In genomic region chr16:78707566-78707965, GRCm38 (mm10) we compare ENCODE assay signal across 21 mouse cellular contexts.
DNase-seq lines count a peak whose midpoint lies in the region; ATAC-seq and TF ChIP-seq lines count a peak whose summit lies in the region.
"Had no signal": no experiment of that assay in that cellular context is flagged by ENCODE, and none has a peak within 500 bp of the region (broad histone marks: within the 10 kb centered on the region; RNA-seq: fewer than 3 reads in every experiment).

No protein-coding gene starts in this region.

- ATAC-seq in embryonic facial prominence, embryonic 14.5 days (ENCODE audit: low read depth), result peak; percentile 15; the same call in 1 of the 2 replicates
- peak; percentile 75; the same call in 1 of the 2 replicates for ATAC-seq in limb, embryonic 13.5 days (ENCODE audit: low FRiP score, low read depth)
- peak; percentile 71 for ATAC-seq in limb, embryonic 14.5 days (ENCODE audit: low FRiP score, low read depth)
- ATAC-seq in erythroblast, adult 5-6 weeks (replicated peaks; ENCODE audit: low FRiP score, poor library complexity, severe bottlenecking), result no peak
- ATAC-seq: activated CD4-positive, CD25-positive, alpha-beta regulatory T cell, adult 4 months; CD4-positive, CD25-positive, alpha-beta regulatory T cell, adult 4 months; Patski had no signal

- TF ChIP-seq POLR2A in limb, embryonic 14.5 days (IDR thresholded peaks at IDR 0.05; ENCODE audit: borderline replicate concordance, extremely low read depth, insufficient read depth, insufficient read length), result no peak

- DNase-seq in embryonic facial prominence, embryonic 14.5 days (ENCODE audit: low spot score), result no peak
- no peak for DNase-seq in embryonic facial prominence, embryonic 10.5 days (ENCODE audit: low spot score)
- DNase-seq in limb, embryonic 10.5 days (ENCODE audit: low spot score), result no peak
- DNase-seq in limb, embryonic 14.5 days (ENCODE audit: low spot score), result peak; percentile 45
- DNase-seq: adrenal gland, adult 2 months; adrenal gland, adult 8-10 months; adrenal gland, postnatal 10 days; adrenal gland, postnatal 14 days; adrenal gland, postnatal 25 days; adrenal gland, postnatal 36 days; B cell, adult 2 months; cerebellum, adult 11 months; cerebellum, adult 11-12 months; cerebellum, adult 18-20 months had no signal

- no peaks in the 10 kb centered on the region for H3K4me1 ChIP-seq in embryonic facial prominence, embryonic 14.5 days (ENCODE audit: control insufficient read depth, insufficient read depth, low read length)
- H3K4me1 ChIP-seq in embryonic facial prominence, embryonic 10.5 days, result no peaks in the 10 kb centered on the region
- 0 out of 2 replicates have a peak, but pooled peaks cover 8% of the 10 kb centered on the region for H3K4me1 ChIP-seq in limb, embryonic 13.5 days
- H3K4me1 ChIP-seq in limb, embryonic 10.5 days, result no peaks in the 10 kb centered on the region
- H3K4me1 ChIP-seq in limb, embryonic 14.5 days (ENCODE audit: control insufficient read depth, insufficient read depth, low read length), result no peaks in the 10 kb centered on the region

- H3K4me2 ChIP-seq in embryonic facial prominence, embryonic 14.5 days (ENCODE audit: low read depth, low read length), result no peak overlapping the region
- H3K4me2 ChIP-seq in limb, embryonic 13.5 days (replicated peaks), result no peak overlapping the region
- no peak overlapping the region for H3K4me2 ChIP-seq in limb, embryonic 14.5 days (replicated peaks; ENCODE audit: low read depth, low read length, severe bottlenecking)

- no peak overlapping the region for H3K27ac ChIP-seq in embryonic facial prominence, embryonic 14.5 days (replicated peaks; ENCODE audit: low read depth, low read length)
- no peak overlapping the region for H3K27ac ChIP-seq in embryonic facial prominence, embryonic 10.5 days (replicated peaks)
- H3K27ac ChIP-seq in limb, embryonic 13.5 days, result no peak overlapping the region
- H3K27ac ChIP-seq in limb, embryonic 10.5 days, result no peak overlapping the region
- H3K27ac ChIP-seq in limb, embryonic 14.5 days (replicated peaks; ENCODE audit: low read depth, low read length), result no peak overlapping the region

- H3K4me3 ChIP-seq in embryonic facial prominence, embryonic 14.5 days (ENCODE audit: low read depth, low read length), result no peak overlapping the region
- H3K4me3 ChIP-seq in embryonic facial prominence, embryonic 10.5 days, result no peak overlapping the region
- no peak overlapping the region for H3K4me3 ChIP-seq in limb, embryonic 13.5 days
- H3K4me3 ChIP-seq in limb, embryonic 10.5 days, result no peak overlapping the region
- no peak overlapping the region for H3K4me3 ChIP-seq in limb, embryonic 14.5 days (replicated peaks; ENCODE audit: low read length)

- no peaks in the 10 kb centered on the region for H3K36me3 ChIP-seq in embryonic facial prominence, embryonic 14.5 days (ENCODE audit: control insufficient read depth, insufficient read depth, low read length)
- no peaks in the 10 kb centered on the region for H3K36me3 ChIP-seq in embryonic facial prominence, embryonic 10.5 days (replicated peaks)
- H3K36me3 ChIP-seq in limb, embryonic 13.5 days, result no peaks in the 10 kb centered on the region
- no peaks in the 10 kb centered on the region for H3K36me3 ChIP-seq in limb, embryonic 10.5 days
- H3K36me3 ChIP-seq in limb, embryonic 14.5 days (ENCODE audit: control insufficient read depth, insufficient read depth, low read length), result no peaks in the 10 kb centered on the region
- H3K36me3 ChIP-seq: G1E had no signal

- no peak overlapping the region for H3K9ac ChIP-seq in embryonic facial prominence, embryonic 14.5 days (ENCODE audit: low read depth, low read length)
- no peak overlapping the region for H3K9ac ChIP-seq in limb, embryonic 13.5 days
- H3K9ac ChIP-seq in limb, embryonic 14.5 days (ENCODE audit: low read depth, low read length, severe bottlenecking), result no peak overlapping the region

- WGBS in embryonic facial prominence, embryonic 14.5 days, result 78% methylated on average over 4 of the region's 4 CpGs
- 87% methylated on average over 4 of the region's 4 CpGs for WGBS in embryonic facial prominence, embryonic 10.5 days
- WGBS in limb, embryonic 13.5 days, result 48% methylated on average over 4 of the region's 4 CpGs
- WGBS in limb, embryonic 10.5 days, result 92% methylated on average over 4 of the region's 4 CpGs
- WGBS in limb, embryonic 14.5 days, result 42% methylated on average over 4 of the region's 4 CpGs

- H3K9me3 ChIP-seq in embryonic facial prominence, embryonic 14.5 days (ENCODE audit: control insufficient read depth, low read length), result no peaks in the 10 kb centered on the region
- H3K9me3 ChIP-seq in embryonic facial prominence, embryonic 10.5 days, result no peaks in the 10 kb centered on the region
- H3K9me3 ChIP-seq in limb, embryonic 13.5 days, result no peaks in the 10 kb centered on the region
- no peaks in the 10 kb centered on the region for H3K9me3 ChIP-seq in limb, embryonic 10.5 days (replicated peaks)
- no peaks in the 10 kb centered on the region for H3K9me3 ChIP-seq in limb, embryonic 14.5 days (ENCODE audit: control insufficient read depth, low read length)

- H3K27me3 ChIP-seq in embryonic facial prominence, embryonic 14.5 days (replicated peaks; ENCODE audit: control insufficient read depth, insufficient read depth, low read length), result no peaks in the 10 kb centered on the region
- no peaks in the 10 kb centered on the region for H3K27me3 ChIP-seq in embryonic facial prominence, embryonic 10.5 days (replicated peaks; ENCODE audit: low read depth, poor library complexity, severe bottlenecking)
- no peaks in the 10 kb centered on the region for H3K27me3 ChIP-seq in limb, embryonic 13.5 days
- H3K27me3 ChIP-seq in limb, embryonic 10.5 days (ENCODE audit: low read depth, poor library complexity, severe bottlenecking), result no peaks in the 10 kb centered on the region
- no peaks in the 10 kb centered on the region for H3K27me3 ChIP-seq in limb, embryonic 14.5 days (ENCODE audit: control insufficient read depth, insufficient read depth, low read length)
- H3K27me3 ChIP-seq: CH12.LX, Patski had no signal
